Mouse (Mus musculus) right cerebral cortex, postnatal 36 days (tissue): ENCODE data around the gene Mfap2.

Experiments
- DNase-seq, 2 experiments: peaks; one replicate each; pipeline ENCODE4 v3.0.0; 2022; ENCODE audit warnings: low spot score in 2 of 2, mixed read lengths in 1 of 2

The Mfap2 gene

GRCm38 (mm10) chr4:141024992-141025391 is 14.8 kb downstream of the Mfap2 start:
- DNase-seq: no peak

GRCm38 (mm10) chr4:141030541-141031206 is 20.5 kb downstream of the Mfap2 start:
- DNase-seq: no peak

GRCm38 (mm10) chr4:141031733-141032132 is 21.5 kb downstream of the Mfap2 start:
- DNase-seq: no peak

GRCm38 (mm10) chr4:141033606-141034549 is 23.7 kb downstream of the Mfap2 start:
- no peak for DNase-seq

- DNase-seq: no peak
Observed at GRCm38 (mm10) chr4:141041117-141041516, 30.9 kb downstream of the Mfap2 start.

- no peak for DNase-seq
Observed at GRCm38 (mm10) chr4:141044816-141045215, 34.6 kb downstream of the Mfap2 start.

- no peak for DNase-seq
Observed at GRCm38 (mm10) chr4:141048810-141049475, 38.7 kb downstream of the Mfap2 start.

- DNase-seq: no peak
Observed at GRCm38 (mm10) chr4:141049476-141049835, 39.2 kb downstream of the Mfap2 start.

GRCm38 (mm10) chr4:141052442-141052841 is 42.2 kb downstream of the Mfap2 start:
- DNase-seq: no peak

- DNase-seq: no peak
Observed at GRCm38 (mm10) chr4:141053138-141053537, 42.9 kb downstream of the Mfap2 start.

GRCm38 (mm10) chr4:141053568-141054161 is 43.4 kb downstream of the Mfap2 start:
- peak; percentile 80 to 83 for DNase-seq

- DNase-seq: no peak
Observed at GRCm38 (mm10) chr4:141056970-141057369, 46.8 kb downstream of the Mfap2 start.

GRCm38 (mm10) chr4:141058835-141059234 is 48.6 kb downstream of the Mfap2 start:
- no peak for DNase-seq

GRCm38 (mm10) chr4:141059616-141060425 is 49.6 kb downstream of the Mfap2 start:
- DNase-seq: no peak

- DNase-seq: peak; percentile 96 to 97
Observed at GRCm38 (mm10) chr4:141060426-141061301, 50.4 kb downstream of the Mfap2 start, which contains the start of gene Crocc. Gene Crocc, minus strand, starts transcription at chr4:141060550.

- no peak for DNase-seq
Observed at GRCm38 (mm10) chr4:141064104-141064659, 54.0 kb downstream of the Mfap2 start.

- DNase-seq: peak; percentile 75 to 82
Observed at GRCm38 (mm10) chr4:141065123-141065522, 54.9 kb downstream of the Mfap2 start.
